Mouse (Mus musculus) neural tube, embryonic 11.5 days (tissue): ENCODE results near the gene Gm43518. TPM values are rescaled to one million over a fixed set of nuclear protein-coding genes. Genes with fewer than 3 reads are reported as not detected.

ENCODE experiments used
- ATAC-seq: fragments of 200-750 bp; cut with Nextera tagmentation; 2 replicates; pipeline ENCODE4 v1.8.0; 2017; ENCODE audit warnings: moderate number of reproducible peaks, mild to moderate bottlenecking, moderate TSS enrichment, moderate library complexity; ENCODE audit not compliant: insufficient read depth, low FRiP score, low TSS enrichment
- DNase-seq: peaks from one replicate; pipeline ENCODE4 v3.0.0-alpha.2; 2015; ENCODE audit warnings: low spot score
- H3K27ac ChIP-seq: fragments of 300-500 bp; sonication (generic); 2 replicates; pipeline ENCODE4 v1.5.1; 2014; ENCODE audit warnings: low read depth, mild to moderate bottlenecking, low read length
- H3K27me3 ChIP-seq: fragments of 300-500 bp; sonication (generic); 2 replicates; pipeline ENCODE4 v1.6.1; 2014; ENCODE audit warnings: mild to moderate bottlenecking, low read length, mixed read lengths; ENCODE audit not compliant: control insufficient read depth, insufficient read depth
- H3K36me3 ChIP-seq: fragments of 300-500 bp; sonication (generic); 2 replicates; pipeline ENCODE4 v1.6.1; 2014; ENCODE audit warnings: mild to moderate bottlenecking, low read length, moderate library complexity, mixed read lengths; ENCODE audit not compliant: control insufficient read depth, insufficient read depth
- H3K4me1 ChIP-seq: fragments of 300-500 bp; sonication (generic); 2 replicates; pipeline ENCODE4 v1.6.1; 2014; ENCODE audit warnings: low read length, mixed read lengths; ENCODE audit not compliant: control insufficient read depth, insufficient read depth
- H3K4me2 ChIP-seq: fragments of 300-500 bp; sonication (generic); 2 replicates; pipeline ENCODE4 v1.6.1; 2014; ENCODE audit warnings: low read depth, mild to moderate bottlenecking, moderate library complexity
- H3K4me3 ChIP-seq: fragments of 300-500 bp; sonication (generic); 2 replicates; pipeline ENCODE4 v1.5.1; 2014; ENCODE audit warnings: low read depth, low read length
- H3K9ac ChIP-seq: fragments of 300-500 bp; sonication (generic); 2 replicates; pipeline ENCODE4 v1.6.1; 2014; ENCODE audit warnings: mild to moderate bottlenecking, low read length
- H3K9me3 ChIP-seq: fragments of 300-500 bp; sonication (generic); 2 replicates; pipeline ENCODE4 v1.6.1; 2016; ENCODE audit warnings: low read length; ENCODE audit not compliant: control insufficient read depth
- WGBS: fragments of 180-500 bp; shearing (Covaris S2); extraction: QIAGEN DNeasy Blood & Tissue Kit; methylation state at CpG from one replicate; pipeline ENCODE4 v1.1.7; 2014; 5-methylcytosine and 5-hydroxymethylcytosine counted together
- polyA plus RNA-seq: library from polyadenylated mRNA; unstranded; fragments of >200 nt; fragmentation: Nextera tagmentation; extraction: Ambion mirVana; gene quantifications from 2 replicates; pipeline ENCODE4 v1.2.1, GENCODE M21; 2014

The Gm43518 gene
- polyA plus RNA-seq = 0.45 TPM in 1 of 2 replicates, not detected in the other

DNA sequence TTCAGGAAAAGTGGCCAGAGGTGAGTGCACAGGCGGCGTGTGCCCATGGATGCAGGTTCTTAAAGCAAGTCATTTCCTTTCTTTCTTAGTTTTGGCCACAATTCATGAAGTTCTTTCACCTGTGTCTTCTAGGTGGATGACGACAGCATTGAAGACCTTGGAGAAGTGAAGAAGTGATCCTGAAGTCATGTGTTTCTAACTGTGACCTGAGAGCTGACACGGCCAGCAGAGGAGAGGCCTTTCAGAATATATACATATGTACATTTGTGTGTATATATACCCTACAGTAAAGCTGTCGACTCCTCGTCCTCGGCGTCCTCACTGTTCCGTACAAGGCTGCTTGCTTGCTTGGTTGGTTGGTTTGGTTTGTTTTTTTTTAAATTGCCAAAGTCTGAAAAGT, at the start of gene Gm43518:
Gene Gm43518 (plus strand): TSS at position 301 of the 400 bp plus-strand sequence.
- H3K27me3 ChIP-seq = no peaks in the 10 kb centered on the region
- ATAC-seq (no peak), DNase-seq (no peak)
- H3K4me1 ChIP-seq = no peaks in the 10 kb centered on the region
- no peak within 1 kb of the TSS for H3K4me3 ChIP-seq
- peaks cover 11% of the 10 kb centered on the region for H3K36me3 ChIP-seq
- no peak within 1 kb of the TSS for H3K9ac ChIP-seq
- 94% methylated on average over 9 of the region's 9 CpGs for WGBS
- H3K27ac ChIP-seq = no peak within 1 kb of the TSS
- no peak within 1 kb of the TSS for H3K4me2 ChIP-seq
- no peaks in the 10 kb centered on the region for H3K9me3 ChIP-seq

DNA sequence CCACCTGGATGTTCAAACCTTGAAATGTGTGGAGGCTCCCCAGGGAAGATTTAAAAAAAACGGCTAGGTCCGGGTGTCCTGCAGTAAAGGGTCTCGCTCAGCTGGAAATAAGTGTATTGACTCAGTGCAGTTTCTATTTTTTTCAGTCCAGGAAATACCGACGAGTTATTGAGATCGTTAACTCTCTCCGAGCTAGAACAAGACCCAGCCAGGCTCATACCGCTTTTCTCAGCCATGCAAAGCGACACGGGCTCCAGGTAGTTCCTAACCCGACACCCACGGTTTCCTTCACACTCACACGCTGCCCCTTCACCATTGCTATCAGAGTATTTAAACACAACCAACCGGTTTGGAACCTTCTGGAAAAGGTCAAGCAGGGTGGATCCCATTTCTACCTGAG, 49.2 kb upstream of the Gm43518 start:
- H3K4me3 ChIP-seq = no peak overlapping the region
- no peaks in the 10 kb centered on the region for H3K27me3 ChIP-seq
- no peaks in the 10 kb centered on the region for H3K9me3 ChIP-seq
- no peak overlapping the region for H3K27ac ChIP-seq
- DNase-seq (no peak), ATAC-seq (no peak)
- H3K9ac ChIP-seq = no peak overlapping the region
- WGBS = 85% methylated on average over 14 of the region's 14 CpGs
- H3K36me3 ChIP-seq = no peaks in the 10 kb centered on the region
- no peak overlapping the region for H3K4me2 ChIP-seq
- no peaks in the 10 kb centered on the region for H3K4me1 ChIP-seq

DNA sequence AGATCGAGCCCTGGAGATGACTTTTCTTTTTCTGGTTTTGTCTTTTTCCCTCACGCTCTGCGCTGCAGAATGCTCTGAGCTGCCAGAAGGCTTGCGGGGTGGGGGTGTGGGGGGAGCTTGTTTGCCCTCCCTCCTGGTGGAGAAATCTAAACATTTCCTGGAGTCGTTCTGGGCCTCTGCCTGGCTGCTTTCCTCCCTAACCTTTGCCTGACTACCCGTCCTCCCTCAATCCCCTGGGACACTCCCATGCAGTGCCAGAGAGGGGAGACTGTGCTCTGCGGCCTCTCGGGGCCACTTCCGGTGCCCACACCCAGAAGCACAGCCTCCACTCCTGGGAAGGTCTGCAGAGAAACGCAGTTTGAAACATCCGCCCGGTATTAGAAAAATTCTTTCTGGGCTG, 47.3 kb upstream of the Gm43518 start, which contains the start of gene Hcar1:
Gene Hcar1 (minus strand): TSS at position 93 of the 400 bp plus-strand sequence.
- WGBS = 74% methylated on average over 12 of the region's 12 CpGs
- Histone ChIP-seq H3K4me2 (no peak within 1 kb of the TSS), H3K4me3 (no peak within 1 kb of the TSS), H3K36me3 (no peaks in the 10 kb centered on the region), H3K9me3 (no peaks in the 10 kb centered on the region), H3K9ac (no peak within 1 kb of the TSS), H3K27me3 (no peaks in the 10 kb centered on the region), H3K4me1 (no peaks in the 10 kb centered on the region), H3K27ac (no peak within 1 kb of the TSS)
- DNase-seq (no peak), ATAC-seq (no peak)

DNA sequence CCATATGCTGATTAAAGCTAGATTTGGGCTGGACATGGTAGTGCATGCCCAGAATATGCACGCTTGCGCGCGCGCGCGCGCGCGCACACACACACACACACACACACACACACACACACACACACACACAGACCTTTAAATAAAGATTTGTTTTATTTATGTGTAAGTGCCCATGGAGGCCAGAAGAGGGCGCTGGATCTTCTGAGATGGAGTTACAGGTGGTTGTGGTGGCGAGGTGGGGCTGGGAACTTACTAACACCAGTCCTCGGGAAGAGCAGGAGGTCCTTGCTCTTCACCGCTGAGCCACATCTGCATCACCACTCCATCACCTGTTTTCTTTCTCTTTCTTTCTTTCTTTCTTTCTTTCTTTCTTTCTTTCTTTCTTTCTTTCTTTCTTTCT, 46.4 kb upstream of the Gm43518 start:
- Histone ChIP-seq H3K36me3 (no peaks in the 10 kb centered on the region), H3K9me3 (no peaks in the 10 kb centered on the region), H3K9ac (no peak overlapping the region), H3K4me2 (no peak overlapping the region), H3K27ac (no peak overlapping the region), H3K4me3 (no peak overlapping the region), H3K27me3 (no peaks in the 10 kb centered on the region), H3K4me1 (no peaks in the 10 kb centered on the region)
- WGBS = 74% methylated on average over 13 of the region's 14 CpGs
- no peak for DNase-seq
- ATAC-seq = no peak

- Histone ChIP-seq H3K27me3 (no peaks in the 10 kb centered on the region), H3K36me3 (no peaks in the 10 kb centered on the region), H3K27ac (no peak overlapping the region), H3K9ac (no peak overlapping the region), H3K4me2 (no peak overlapping the region), H3K9me3 (no peaks in the 10 kb centered on the region), H3K4me3 (no peak overlapping the region), H3K4me1 (no peaks in the 10 kb centered on the region)
- ATAC-seq (no peak), DNase-seq (no peak)
- 85% methylated on average over 7 of the region's 7 CpGs for WGBS
These were observed 43.3 kb upstream of the Gm43518 start for GRCm38 (mm10) chr5:123883891-123884290.

DNA sequence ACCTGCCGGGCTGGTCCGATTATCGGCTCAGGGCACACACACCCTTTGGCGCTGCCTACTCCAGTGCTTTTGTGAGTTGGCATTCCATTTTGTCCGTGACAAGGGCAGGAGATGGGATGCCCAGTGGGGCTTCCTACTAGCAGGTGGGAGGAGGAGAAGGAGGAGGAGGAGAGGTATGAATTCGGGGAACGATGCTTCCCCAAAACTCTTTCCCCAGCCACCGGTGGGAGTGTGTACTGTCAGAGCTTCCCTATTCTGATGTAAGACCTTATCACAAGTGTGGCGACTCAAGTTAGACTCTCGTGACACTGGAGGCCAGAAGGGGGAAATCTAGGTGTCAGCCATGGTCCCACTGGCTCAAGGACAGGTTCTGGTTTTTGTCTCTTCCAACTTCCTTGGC, 42.9 kb upstream of the Gm43518 start:
- DNase-seq (no peak), ATAC-seq (no peak)
- Histone ChIP-seq H3K27ac (no peak overlapping the region), H3K36me3 (no peaks in the 10 kb centered on the region), H3K9me3 (no peaks in the 10 kb centered on the region), H3K4me3 (no peak overlapping the region), H3K9ac (no peak overlapping the region), H3K4me2 (no peak overlapping the region), H3K4me1 (no peaks in the 10 kb centered on the region), H3K27me3 (no peaks in the 10 kb centered on the region)
- 78% methylated on average over 10 of the region's 10 CpGs for WGBS

DNA sequence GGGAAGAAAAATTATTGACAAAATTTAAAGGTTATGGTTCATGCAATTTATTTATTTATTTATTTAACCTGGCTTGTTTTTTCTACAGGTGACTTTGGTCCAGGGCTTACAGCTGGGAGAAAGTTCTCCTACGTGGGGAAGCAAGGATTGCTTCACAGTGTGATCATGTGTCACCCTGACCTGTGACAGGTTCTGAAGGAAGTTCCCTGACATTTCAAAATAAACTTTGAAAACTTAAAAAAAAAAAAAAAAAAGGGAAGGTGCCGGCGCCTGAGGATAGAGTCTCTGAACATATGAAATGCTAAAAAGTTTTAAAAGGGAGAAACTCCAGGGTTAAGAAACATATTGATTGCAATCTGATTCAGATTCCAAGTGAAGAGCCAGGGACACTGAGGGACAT, 40.9 kb upstream of the Gm43518 start:
- no peaks in the 10 kb centered on the region for H3K4me1 ChIP-seq
- no peak overlapping the region for H3K27ac ChIP-seq
- WGBS = 81% methylated on average over 3 of the region's 3 CpGs
- no peaks in the 10 kb centered on the region for H3K36me3 ChIP-seq
- H3K9ac ChIP-seq = no peak overlapping the region
- H3K9me3 ChIP-seq = no peaks in the 10 kb centered on the region
- H3K4me2 ChIP-seq = no peak overlapping the region
- no peaks in the 10 kb centered on the region for H3K27me3 ChIP-seq
- DNase-seq (no peak), ATAC-seq (no peak)
- no peak overlapping the region for H3K4me3 ChIP-seq

- H3K9ac ChIP-seq = no peak overlapping the region
- DNase-seq = no peak
- 66% methylated on average over 2 of the region's 2 CpGs for WGBS
- H3K4me3 ChIP-seq = no peak overlapping the region
- no peaks in the 10 kb centered on the region for H3K36me3 ChIP-seq
- H3K9me3 ChIP-seq = no peaks in the 10 kb centered on the region
- no peak overlapping the region for H3K4me2 ChIP-seq
- ATAC-seq = no peak
- no peak overlapping the region for H3K27ac ChIP-seq
- no peaks in the 10 kb centered on the region for H3K27me3 ChIP-seq
- H3K4me1 ChIP-seq = no peaks in the 10 kb centered on the region
These were observed 36.9 kb upstream of the Gm43518 start for GRCm38 (mm10) chr5:123890312-123890711.

DNA sequence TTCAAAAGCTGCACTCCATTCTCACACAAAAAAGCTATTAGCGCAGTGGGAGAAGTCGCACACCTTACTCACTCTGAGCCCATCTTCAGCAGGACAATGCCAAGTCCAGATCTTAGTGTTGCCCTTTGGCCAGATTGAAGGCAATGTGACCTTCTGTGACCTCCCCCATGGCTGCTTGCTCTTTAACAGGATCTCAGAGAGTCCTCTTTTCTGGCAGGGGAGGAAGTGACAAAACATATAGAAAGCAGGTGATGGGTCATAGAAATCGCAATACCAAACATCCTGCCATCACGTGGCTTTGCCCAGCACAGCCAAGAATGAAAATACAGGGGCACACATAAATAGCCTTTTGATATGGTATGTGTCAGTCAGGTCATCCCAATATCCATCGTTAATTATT, 36.2 kb upstream of the Gm43518 start:
- ATAC-seq (no peak), DNase-seq (no peak)
- WGBS = 79% methylated on average over 5 of the region's 5 CpGs
- Histone ChIP-seq H3K4me2 (no peak overlapping the region), H3K27ac (no peak overlapping the region), H3K9ac (no peak overlapping the region), H3K27me3 (no peaks in the 10 kb centered on the region), H3K9me3 (no peaks in the 10 kb centered on the region), H3K36me3 (no peaks in the 10 kb centered on the region), H3K4me3 (no peak overlapping the region), H3K4me1 (no peaks in the 10 kb centered on the region)
